Mouse (Mus musculus) bone marrow macrophage, adult 2 months (primary cell): ENCODE measurements around the gene Pabpc4.

Experiments
- CTCF ChIP-seq: IDR thresholded peaks from 2 replicates; pipeline ENCODE4 v1.5.1; 2012; ENCODE audit warnings: low read depth, mild to moderate bottlenecking, low read length, moderate library complexity
- POLR2A ChIP-seq: IDR thresholded peaks from 2 replicates; pipeline ENCODE4 v1.6.1; 2012; ENCODE audit warnings: mild to moderate bottlenecking, low read depth, low read length, borderline replicate concordance

GRCm38 (mm10) chr4:123337693-123338092 lies 75.5 kb downstream of the Pabpc4 start:
- TF ChIP-seq CTCF (no peak), POLR2A (no peak)
